In the genomic region with DNA sequence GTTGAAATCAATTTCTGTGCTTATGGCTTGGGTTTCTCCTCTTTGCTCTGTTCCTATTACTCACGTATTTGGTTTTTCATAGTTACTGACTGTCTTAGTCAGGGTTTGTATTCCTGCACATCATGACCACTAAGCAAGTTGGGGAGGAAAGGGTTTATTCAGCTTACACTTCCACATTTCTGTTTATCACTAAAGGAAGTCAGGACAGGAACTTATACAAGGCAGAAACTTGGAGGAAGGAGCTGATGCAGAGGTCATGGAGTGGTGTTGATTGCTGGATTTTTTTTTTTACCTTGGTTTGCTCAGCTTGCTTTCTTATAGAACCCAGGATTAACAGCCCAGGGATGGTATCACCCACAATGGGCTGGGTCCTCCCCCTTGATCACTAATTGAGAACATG, we compare ENCODE assay signal across 34 mouse cellular contexts. TPM values are rescaled to one million over a fixed set of nuclear protein-coding genes. Genes with fewer than 3 reads are reported as not detected.
DNase-seq lines count a peak whose midpoint lies in the region; TF ChIP-seq lines count a peak whose summit lies in the region.
"Had no signal": no experiment of that assay in that cellular context is flagged by ENCODE, and none has a peak within 500 bp of the region (broad histone marks: within the 10 kb centered on the region; RNA-seq: fewer than 3 reads in every experiment).

No protein-coding gene starts in this region.

- no peak for TF ChIP-seq CTCF in liver, adult 2 months (IDR thresholded peaks at IDR 0.05; ENCODE audit: low read depth, low read length)

- peak overlapping the region; percentile 58; the same call in 1 of the 2 replicates for H3K27ac ChIP-seq in liver, adult 2 months (replicated peaks; ENCODE audit: insufficient read depth, low read depth, low read length)
- H3K27ac ChIP-seq in brown adipose tissue, adult 24 weeks (replicated peaks; ENCODE audit: low read depth, low read length), result peak overlapping the region; percentile 75
- H3K27ac ChIP-seq in macrophage, result peak overlapping the region; percentile 89
- H3K27ac ChIP-seq: embryonic facial prominence, embryonic 10.5 days; embryonic facial prominence, embryonic 13.5 days; forebrain, embryonic 12.5 days; forebrain, embryonic 15.5 days; hindbrain, embryonic 10.5 days; hindbrain, embryonic 13.5 days had no signal

- H3K27me3 ChIP-seq in liver, adult 2 months (ENCODE audit: control insufficient read depth, insufficient read depth, low read length), result no peaks in the 10 kb centered on the region
- H3K27me3 ChIP-seq: embryonic facial prominence, embryonic 13.5 days; forebrain, embryonic 12.5 days; forebrain, embryonic 15.5 days; hindbrain, embryonic 13.5 days had no signal

- no peaks in the 10 kb centered on the region for H3K79me2 ChIP-seq in liver, adult 2 months (ENCODE audit: control insufficient read depth, insufficient read depth, low read length)
- peaks cover 18% of the 10 kb centered on the region; the same call in 1 of the 2 replicates for H3K79me2 ChIP-seq in macrophage (ENCODE audit: inconsistent target)

- WGBS in liver, adult 2 months, result 78% methylated on average over 1 of the region's 1 CpGs
- 29% methylated on average over 1 of the region's 1 CpGs for WGBS in macrophage (ENCODE audit: missing documents)

- no peak overlapping the region for H3K9ac ChIP-seq in liver, adult 2 months (ENCODE audit: low read depth, low read length)
- H3K9ac ChIP-seq: embryonic facial prominence, embryonic 13.5 days; forebrain, embryonic 12.5 days; forebrain, embryonic 15.5 days; hindbrain, embryonic 13.5 days had no signal

- no peaks in the 10 kb centered on the region for H3K4me1 ChIP-seq in liver, adult 2 months (ENCODE audit: control insufficient read depth, insufficient read depth, low read length)
- H3K4me1 ChIP-seq in brown adipose tissue, adult 24 weeks (ENCODE audit: control insufficient read depth, insufficient read depth, insufficient read length, low read length), result no peaks in the 10 kb centered on the region
- H3K4me1 ChIP-seq: embryonic facial prominence, embryonic 10.5 days; embryonic facial prominence, embryonic 13.5 days; forebrain, embryonic 12.5 days; forebrain, embryonic 15.5 days; hindbrain, embryonic 10.5 days; hindbrain, embryonic 13.5 days had no signal

- no peaks in the 10 kb centered on the region for H3K36me3 ChIP-seq in liver, adult 2 months (ENCODE audit: control insufficient read depth, insufficient read depth, low read length)
- no peaks in the 10 kb centered on the region for H3K36me3 ChIP-seq in macrophage (ENCODE audit: inconsistent target)
- H3K36me3 ChIP-seq: embryonic facial prominence, embryonic 10.5 days; embryonic facial prominence, embryonic 13.5 days; forebrain, embryonic 12.5 days; forebrain, embryonic 15.5 days; hindbrain, embryonic 10.5 days; hindbrain, embryonic 13.5 days had no signal

- no peak for TF ChIP-seq POLR2A in liver, adult 2 months (IDR thresholded peaks at IDR 0.05; ENCODE audit: extremely low read depth, insufficient read depth, low read length)

- DNase-seq in liver, adult 2 months (ENCODE audit: extremely low read depth, low read depth, low spot score), result peak; percentile 23
- DNase-seq in liver (no peak), 416B (ENCODE audit: low read depth) (peak; percentile 85)
- DNase-seq in kidney, postnatal 4 days, result no peak
- DNase-seq in adrenal gland, adult 8-10 months, result no peak
- DNase-seq: adrenal gland, adult 2 months; adrenal gland, postnatal 25 days; cerebellum, adult 11 months; cerebellum, adult 2 months; cerebellum, adult 9-11 months; cerebellum, postnatal 25 days; embryo, embryonic 11 days; gastrocnemius, postnatal 25 days had no signal

- no peak overlapping the region for H3K4me3 ChIP-seq in liver, adult 2 months (ENCODE audit: insufficient read depth, low read depth, low read length)
- no peak overlapping the region for H3K4me3 ChIP-seq in brown adipose tissue, adult 24 weeks (ENCODE audit: insufficient read depth, low read depth, low read length)
- H3K4me3 ChIP-seq in macrophage (ENCODE audit: inconsistent target), result no peak overlapping the region
- H3K4me3 ChIP-seq: embryonic facial prominence, embryonic 10.5 days; embryonic facial prominence, embryonic 13.5 days; erythroblast, embryonic 14.5 days; forebrain, embryonic 12.5 days; forebrain, embryonic 15.5 days; hindbrain, embryonic 10.5 days; hindbrain, embryonic 13.5 days had no signal

RNA-seq across cellular contexts. Expression of a gene that starts 4.4 kb away (rescaled TPM):
- total RNA-seq in liver, adult 2 months (2014; rRNA removed), result 0.60 TPM in 1 of 2 replicates, not detected in the other
- polyA plus RNA-seq in liver, adult 2 months (2012; rRNA removed), result not detected in 2 replicates
- 0.83 and 1.4 TPM in 2 replicates for polyA plus RNA-seq in brown adipose tissue, adult 24 weeks (2012; ENCODE audit: insufficient read depth, insufficient read length, missing spikeins)
- total RNA-seq in macrophage (2018; cell fraction: chromatin; rRNA removed), result 1 to 10 TPM in 13 of 26 experiments, under 1 TPM in 3, not detected in 10; 0.59 to 3.3 (median 1.7) TPM
- 1 to 10 TPM in 19 of 26 experiments, under 1 TPM in 6, not detected in 1; 0.29 to 3.6 (median 1.7) TPM for total RNA-seq in macrophage (2018; cell fraction: cytosol; rRNA removed)
- total RNA-seq in macrophage (2018; cell fraction: nucleus; rRNA removed), result 1 to 10 TPM in 15 of 26 experiments, under 1 TPM in 2, not detected in 9; 0.33 to 5.8 (median 1.7) TPM
- polyA plus RNA-seq in macrophage (2018), result 3.2 to 7.5 TPM in 2 of 3 replicates, not detected in the other
- 1 to 10 TPM in 1 of 4 experiments, under 1 TPM in 2, not detected in 1; 0.43 to 2.3 (median 0.99) TPM for total RNA-seq in adrenal gland, adult 8-10 months (2022)
- total RNA-seq: adrenal gland, postnatal 25 days; MEL had no signal
- polyA plus RNA-seq: adrenal gland, adult 2 months; CD4-positive, CD25-positive, alpha-beta regulatory T cell, adult 4 months; cerebellum, adult 2 months; embryonic facial prominence, embryonic 10.5 days; embryonic facial prominence, embryonic 13.5 days; erythroblast, embryonic 14.5 days; forebrain, embryonic 12.5 days; forebrain, embryonic 15.5 days; heart, embryonic 14.5 days; hindbrain, embryonic 16.5 days had no signal

RNA-seq across cellular contexts. Expression of a gene that starts 4.9 kb away (rescaled TPM):
- 6.4 and 11.4 TPM in 2 replicates for total RNA-seq in liver, adult 2 months (2014; rRNA removed)
- polyA plus RNA-seq in liver, adult 2 months (2012; rRNA removed), result 0.72 and 2.2 TPM in 2 replicates
- polyA plus RNA-seq in brown adipose tissue, adult 24 weeks (2012; ENCODE audit: insufficient read depth, insufficient read length, missing spikeins), result 9.3 TPM in 1 of 2 replicates, not detected in the other
- 10 to 100 TPM in 25 of 26 experiments, 1 to 10 TPM in 1; 3.5 to 90.5 (median 31.9) TPM for total RNA-seq in macrophage (2018; cell fraction: chromatin; rRNA removed)
- total RNA-seq in macrophage (2018; cell fraction: cytosol; rRNA removed), result 10 to 100 TPM; 20.1 to 72.3 (median 52.5) TPM
- total RNA-seq in macrophage (2018; cell fraction: nucleus; rRNA removed), result 100 to 1,000 TPM in 1 of 26 experiments, 10 to 100 TPM in 25; 16.0 to 227 (median 36.9) TPM
- 54.9 to 450 TPM (median 95.7 TPM) in 3 replicates for polyA plus RNA-seq in macrophage (2018)
- 1 to 10 TPM; 2.5 to 4.8 (median 3.6) TPM for total RNA-seq in adrenal gland, adult 8-10 months (2022)
- total RNA-seq: MEL had no signal
- polyA plus RNA-seq: adrenal gland, adult 2 months; erythroblast, embryonic 14.5 days had no signal

RNA-seq across cellular contexts. Expression of a gene that starts 12.4 kb away (rescaled TPM):
- not detected in 2 replicates for total RNA-seq in liver, adult 2 months (2014; rRNA removed)
- not detected in 2 replicates for polyA plus RNA-seq in liver, adult 2 months (2012; rRNA removed)
- polyA plus RNA-seq in brown adipose tissue, adult 24 weeks (2012; ENCODE audit: insufficient read depth, insufficient read length, missing spikeins), result not detected in 2 replicates
- total RNA-seq in macrophage (2018; cell fraction: chromatin; rRNA removed), result not detected
- total RNA-seq in macrophage (2018; cell fraction: cytosol; rRNA removed), result not detected
- total RNA-seq in macrophage (2018; cell fraction: nucleus; rRNA removed), result not detected
- polyA plus RNA-seq in macrophage (2018), result not detected in 3 replicates
- not detected for total RNA-seq in adrenal gland, adult 8-10 months (2022)
- total RNA-seq: adrenal gland, adult 2 months; adrenal gland, postnatal 25 days; gastrocnemius, adult 8-10 months; gastrocnemius, postnatal 25 days; heart, adult 8-10 months; heart, postnatal 25 days; MEL had no signal
- polyA plus RNA-seq: adrenal gland, adult 2 months; C2C12; CD4-positive, CD25-positive, alpha-beta regulatory T cell, adult 4 months; embryonic facial prominence, embryonic 10.5 days; embryonic facial prominence, embryonic 13.5 days; erythroblast, embryonic 14.5 days; forebrain, embryonic 12.5 days; forebrain, embryonic 15.5 days; gonadal fat pad, adult 2 months; heart, embryonic 11.5 days; heart, embryonic 14.5 days; heart, postnatal 0 days; hindbrain, embryonic 10.5 days; hindbrain, embryonic 13.5 days; hindbrain, embryonic 16.5 days had no signal

RNA-seq across cellular contexts. Expression of a gene that starts 28.0 kb away (rescaled TPM):
- total RNA-seq in liver, adult 2 months (2014; rRNA removed), result 0.46 TPM in 1 of 2 replicates, not detected in the other
- polyA plus RNA-seq in liver, adult 2 months (2012; rRNA removed), result not detected in 2 replicates
- not detected in 2 replicates for polyA plus RNA-seq in brown adipose tissue, adult 24 weeks (2012; ENCODE audit: insufficient read depth, insufficient read length, missing spikeins)
- total RNA-seq in macrophage (2018; cell fraction: chromatin; rRNA removed), result 1 to 10 TPM in 1 of 26 experiments, under 1 TPM in 3, not detected in 22; 0.67 to 1.4 (median 0.80) TPM
- 1 to 10 TPM in 14 of 26 experiments, under 1 TPM in 9, not detected in 3; 0.15 to 2.2 (median 1.2) TPM for total RNA-seq in macrophage (2018; cell fraction: cytosol; rRNA removed)
- total RNA-seq in macrophage (2018; cell fraction: nucleus; rRNA removed), result 1 to 10 TPM in 8 of 26 experiments, under 1 TPM in 3, not detected in 15; 0.35 to 2.1 (median 1.2) TPM
- polyA plus RNA-seq in macrophage (2018), result 2.9 to 4.5 TPM in 2 of 3 replicates, not detected in the other
- total RNA-seq in adrenal gland, adult 8-10 months (2022), result 10 to 100 TPM in 2 of 4 experiments, 1 to 10 TPM in 1, not detected in 1; 1.1 to 33.6 (median 29.7) TPM
- total RNA-seq: MEL had no signal
- polyA plus RNA-seq: erythroblast, embryonic 14.5 days; forebrain, embryonic 12.5 days; heart, embryonic 11.5 days; heart, postnatal 0 days; hindbrain, embryonic 10.5 days; hindbrain, embryonic 13.5 days had no signal

RNA-seq across cellular contexts. Expression of a gene that starts 43.1 kb away (rescaled TPM):
- not detected in 2 replicates for total RNA-seq in liver, adult 2 months (2014; rRNA removed)
- not detected in 2 replicates for polyA plus RNA-seq in liver, adult 2 months (2012; rRNA removed)
- polyA plus RNA-seq in brown adipose tissue, adult 24 weeks (2012; ENCODE audit: insufficient read depth, insufficient read length, missing spikeins), result 3.6 TPM in 1 of 2 replicates, not detected in the other
- total RNA-seq in macrophage (2018; cell fraction: chromatin; rRNA removed), result 1 to 10 TPM in 3 of 26 experiments, not detected in 23; 3.0 to 4.8 (median 3.8) TPM
- total RNA-seq in macrophage (2018; cell fraction: cytosol; rRNA removed), result 1 to 10 TPM in 7 of 26 experiments, under 1 TPM in 7, not detected in 12; 0.34 to 1.7 (median 1.0) TPM
- total RNA-seq in macrophage (2018; cell fraction: nucleus; rRNA removed), result 1 to 10 TPM in 3 of 26 experiments, not detected in 23; 1.7 to 2.3 (median 2.1) TPM
- 1.2 TPM in 2 of 3 replicates, not detected in the other for polyA plus RNA-seq in macrophage (2018)
- not detected for total RNA-seq in adrenal gland, adult 8-10 months (2022)
- total RNA-seq: adrenal gland, adult 2 months; gastrocnemius, postnatal 25 days; heart, adult 8-10 months; heart, postnatal 25 days; MEL had no signal
- polyA plus RNA-seq: adrenal gland, adult 2 months; C2C12; CD4-positive, CD25-positive, alpha-beta regulatory T cell, adult 4 months; cerebellum, adult 2 months; cortical plate, adult 2 months; embryonic facial prominence, embryonic 10.5 days; embryonic facial prominence, embryonic 13.5 days; erythroblast, embryonic 14.5 days; forebrain, embryonic 12.5 days; forebrain, embryonic 15.5 days; gonadal fat pad, adult 2 months; heart, embryonic 11.5 days; heart, embryonic 14.5 days; hindbrain, embryonic 10.5 days; hindbrain, embryonic 13.5 days had no signal

Comparison
In these comparisons a context has a peak if more than half of its experiments do, and no peak if none do; other contexts are left out.
1. DNase-seq: peak in liver, adult 2 months (single experiment) and 416B (single experiment); none in liver (single experiment), kidney, postnatal 4 days (0 of 2) and adrenal gland, adult 8-10 months (single experiment).
2. Peak in every context shown above with its lines, with median percentiles within 50 percentile points of each other: H3K27ac ChIP-seq.